Mouse (Mus musculus): ENCODE measurements around the gene Ypel2. TPM values are rescaled to one million over a fixed set of nuclear protein-coding genes. Genes with fewer than 3 reads are reported as not detected.

Ypel2 gene
- total and polyA plus RNA-seq, 3 experiments = 0.23 to 0.52 TPM; not detected in 1

DNA sequence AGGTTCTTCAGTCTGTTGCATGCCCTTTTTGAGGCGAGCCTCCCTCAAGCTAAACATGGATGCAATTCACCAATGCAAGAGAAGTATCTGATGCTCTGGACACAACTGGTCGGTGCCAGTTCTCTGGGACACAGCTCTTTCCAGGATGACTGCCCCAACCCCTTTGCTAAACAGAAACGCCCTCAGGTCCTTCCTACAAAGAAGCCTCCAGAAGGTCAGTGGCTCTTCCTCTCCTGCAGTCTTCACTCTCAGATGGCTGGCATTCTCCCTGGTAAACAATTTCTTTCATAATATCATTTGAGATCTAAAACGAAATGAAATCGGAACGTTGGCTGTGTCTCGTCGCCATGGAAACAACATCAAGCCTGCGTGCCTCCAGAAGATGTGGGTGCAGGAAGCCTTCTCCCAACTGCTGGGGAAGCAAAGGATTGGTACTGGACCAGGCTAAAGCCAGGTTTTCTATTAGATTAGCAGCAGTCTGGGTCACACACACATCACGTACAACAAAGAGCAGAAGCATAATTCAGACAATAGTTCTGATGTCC lies 62.8 kb downstream of the Ypel2 start:
- DNase-seq (ENCODE audit: low read depth, low spot score) = no peak
- Histone ChIP-seq H3K27me3 (ENCODE audit: control insufficient read depth in 1 of 2, insufficient read depth in 2 of 2, low read length in 2 of 2) (peaks cover 3 to 4% of the 10 kb centered on the region in 2 experiments), H3K27ac (ENCODE audit: control insufficient read depth, low read depth, low read length) (no peak overlapping the region), H3K36me3 (ENCODE audit: control insufficient read depth in 1 of 2, insufficient read depth in 2 of 2, low read length in 2 of 2) (no peaks in the 10 kb centered on the region; a peak in 1 of 4 replicates), H3K9me3 (replicated peaks; ENCODE audit: insufficient read depth, low read length) (no peaks in the 10 kb centered on the region), H3K9ac (ENCODE audit: control insufficient read depth, low read depth, low read length, poor library complexity, severe bottlenecking) (no peak overlapping the region), H3K79me2 (ENCODE audit: control insufficient read depth, insufficient read depth, low read length, poor library complexity) (no peaks in the 10 kb centered on the region), H3K4me1 (ENCODE audit: control insufficient read depth in 1 of 2, insufficient read depth in 2 of 2, low read length in 2 of 2) (peaks cover 0 to 3% of the 10 kb centered on the region in 2 experiments; a peak in 2 of 4 replicates), H3K4me3 (ENCODE audit: control insufficient read depth in 1 of 2, insufficient read depth in 1 of 2, low read depth in 2 of 2, low read length in 2 of 2) (no peak overlapping the region)
- TF ChIP-seq MYC (IDR thresholded peaks at IDR 0.05; ENCODE audit: low read depth, low read length) = no peak
- TF ChIP-seq USF2 (IDR thresholded peaks at IDR 0.05; ENCODE audit: borderline replicate concordance in 1 of 2, insufficient read depth in 1 of 2, low read depth in 1 of 2, low read length in 2 of 2) = no peak
- no peak for TF ChIP-seq ZNF384 (IDR thresholded peaks at IDR 0.05; ENCODE audit: low read depth, low read length)
- no peak for TF ChIP-seq TCF12 (IDR thresholded peaks at IDR 0.05; ENCODE audit: low read depth, low read length)
- no peak for TF ChIP-seq E2F4 (IDR thresholded peaks at IDR 0.05; ENCODE audit: borderline replicate concordance, low read depth, low read length)
- no peak for TF ChIP-seq MXI1 (IDR thresholded peaks at IDR 0.05; ENCODE audit: low read depth, low read length)
- TF ChIP-seq BHLHE40 (IDR thresholded peaks at IDR 0.05; ENCODE audit: borderline replicate concordance, low read depth, low read length) = no peak
- no peak for TF ChIP-seq ZMIZ1 (IDR thresholded peaks at IDR 0.05; ENCODE audit: low read depth, low read length)
- TF ChIP-seq SIN3A (IDR thresholded peaks at IDR 0.05; ENCODE audit: low read length) = no peak
- TF ChIP-seq POLR2AphosphoS5 (IDR thresholded peaks at IDR 0.05; ENCODE audit: borderline replicate concordance, low read depth, low read length) = no peak
- no peak for TF ChIP-seq ETS1 (IDR thresholded peaks at IDR 0.05; ENCODE audit: low read depth, low read length)
- TF ChIP-seq SMC3 (IDR thresholded peaks at IDR 0.05; ENCODE audit: low read depth, low read length) = no peak
- no peak for TF ChIP-seq POLR2A (IDR thresholded peaks at IDR 0.05; ENCODE audit: control insufficient read depth in 1 of 2, insufficient read depth in 1 of 2, low read depth in 1 of 2, low read length in 2 of 2, poor library complexity in 1 of 2)
- TF ChIP-seq TBP (IDR thresholded peaks at IDR 0.05; ENCODE audit: low read depth, low read length) = no peak

DNA sequence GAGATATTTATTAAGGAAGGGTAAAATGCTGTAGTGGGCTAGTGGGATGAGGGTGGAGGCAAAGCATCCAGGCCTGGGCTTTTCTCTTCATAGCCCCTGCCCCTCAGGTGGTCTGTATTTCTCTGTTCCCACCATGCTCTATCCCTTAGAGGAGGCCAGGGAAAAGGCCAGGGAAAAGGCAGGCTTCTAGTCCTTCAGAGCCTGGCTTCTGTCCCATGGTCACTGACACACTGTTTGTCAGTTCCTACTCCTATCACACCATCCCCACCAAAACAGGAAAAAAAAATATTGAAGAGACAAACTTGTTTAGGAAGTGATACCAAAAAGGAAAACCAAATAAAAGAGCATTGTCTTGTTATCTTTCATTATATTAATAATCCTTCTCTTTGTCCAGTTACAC lies 63.5 kb downstream of the Ypel2 start:
- H3K4me3 ChIP-seq (ENCODE audit: control insufficient read depth in 1 of 2, insufficient read depth in 1 of 2, low read depth in 2 of 2, low read length in 2 of 2) = no peak overlapping the region
- no peaks in the 10 kb centered on the region; a peak in 1 of 4 replicates for H3K36me3 ChIP-seq (ENCODE audit: control insufficient read depth in 1 of 2, insufficient read depth in 2 of 2, low read length in 2 of 2)
- H3K27ac ChIP-seq (ENCODE audit: control insufficient read depth, low read depth, low read length) = no peak overlapping the region
- peaks cover 0 to 3% of the 10 kb centered on the region in 2 experiments; a peak in 2 of 4 replicates for H3K4me1 ChIP-seq (ENCODE audit: control insufficient read depth in 1 of 2, insufficient read depth in 2 of 2, low read length in 2 of 2)
- peaks cover 3 to 6% of the 10 kb centered on the region in 2 experiments for H3K27me3 ChIP-seq (ENCODE audit: control insufficient read depth in 1 of 2, insufficient read depth in 2 of 2, low read length in 2 of 2)
- H3K79me2 ChIP-seq (ENCODE audit: control insufficient read depth, insufficient read depth, low read length, poor library complexity) = no peaks in the 10 kb centered on the region
- no peak for DNase-seq (ENCODE audit: low read depth, low spot score)
- no peak overlapping the region for H3K9ac ChIP-seq (ENCODE audit: control insufficient read depth, low read depth, low read length, poor library complexity, severe bottlenecking)
- no peak for TF ChIP-seq GATA1 (IDR thresholded peaks at IDR 0.05; ENCODE audit: low read depth, low read length)
- TF ChIP-seq POLR2AphosphoS2 (IDR thresholded peaks at IDR 0.05; ENCODE audit: low read length) = no peak
- TF ChIP-seq ETS1 (IDR thresholded peaks at IDR 0.05; ENCODE audit: low read depth, low read length) = no peak
- no peak for TF ChIP-seq MYC (IDR thresholded peaks at IDR 0.05; ENCODE audit: low read depth, low read length)
- TF ChIP-seq CHD2 (IDR thresholded peaks at IDR 0.05; ENCODE audit: low read length) = no peak
- no peak for TF ChIP-seq ELF1 (IDR thresholded peaks at IDR 0.05; ENCODE audit: low read depth, low read length)
- TF ChIP-seq BHLHE40 (IDR thresholded peaks at IDR 0.05; ENCODE audit: borderline replicate concordance, low read depth, low read length) = no peak
- TF ChIP-seq CTCF (IDR thresholded peaks at IDR 0.05 in 2 of 3, conservative IDR thresholded peaks at IDR 0.05 in 1 of 3; ENCODE audit: control insufficient read depth in 1 of 3, insufficient read depth in 1 of 3, low read depth in 2 of 3, low read length in 3 of 3, poor library complexity in 1 of 3, severe bottlenecking in 1 of 3) = no peak
- no peak for TF ChIP-seq ZC3H11A (IDR thresholded peaks at IDR 0.05; ENCODE audit: low read depth, low read length)
- TF ChIP-seq GABPA (IDR thresholded peaks at IDR 0.05; ENCODE audit: low read depth, low read length) = no peak
- TF ChIP-seq HCFC1 (IDR thresholded peaks at IDR 0.05; ENCODE audit: low read depth, low read length) = no peak
- no peak for TF ChIP-seq NELFE (IDR thresholded peaks at IDR 0.05; ENCODE audit: low read depth, low read length)
- TF ChIP-seq MAZ (IDR thresholded peaks at IDR 0.05; ENCODE audit: low read depth, low read length) = no peak
- no peak for TF ChIP-seq JUND (IDR thresholded peaks at IDR 0.05; ENCODE audit: low read depth, low read length)
- no peak for TF ChIP-seq E2F4 (IDR thresholded peaks at IDR 0.05; ENCODE audit: borderline replicate concordance, low read depth, low read length)
- TF ChIP-seq KAT2A (conservative IDR thresholded peaks at IDR 0.05; ENCODE audit: low read depth, low read length) = no peak
- TF ChIP-seq SIN3A (IDR thresholded peaks at IDR 0.05; ENCODE audit: low read length) = no peak
- H3K9me3 ChIP-seq (replicated peaks; ENCODE audit: insufficient read depth, low read length) = no peaks in the 10 kb centered on the region
